Mouse (Mus musculus): Measurements from ENCODE around the gene Cdkl1. TPM values are rescaled to one million over a fixed set of nuclear protein-coding genes. Genes with fewer than 3 reads are reported as not detected.
A peak's percentile ranks its signal among the peaks of the same experiment; 100 is the strongest.

The Cdkl1 gene
- polyA plus RNA-seq, 1 experiment from 2014 or later, result 13.3 TPM

GRCm38 (mm10) chr12:69776607-69777340 lies 14.3 kb downstream of the Cdkl1 start:
- H3K4me1 ChIP-seq (ENCODE audit: control insufficient read depth, insufficient read depth, low read length), result no peaks in the 10 kb centered on the region
- no peaks in the 10 kb centered on the region for H3K9me3 ChIP-seq (ENCODE audit: control insufficient read depth, low read length)
- no peak for ATAC-seq (ENCODE audit: low read depth)
- no peak overlapping the region for H3K4me3 ChIP-seq (ENCODE audit: low read depth, low read length)
- no peak overlapping the region for H3K4me2 ChIP-seq (ENCODE audit: low read depth, low read length)
- 74% methylated on average over 11 of the region's 11 CpGs for WGBS
- no peaks in the 10 kb centered on the region for H3K36me3 ChIP-seq (ENCODE audit: control insufficient read depth, insufficient read depth, low read length)
- no peak overlapping the region for H3K27ac ChIP-seq (ENCODE audit: low read depth, low read length)
- H3K27me3 ChIP-seq (ENCODE audit: control insufficient read depth, insufficient read depth, low read length), result no peaks in the 10 kb centered on the region
- no peak overlapping the region for H3K9ac ChIP-seq (replicated peaks; ENCODE audit: low read depth, low read length)

GRCm38 (mm10) chr12:69768841-69769240 lies 22.2 kb downstream of the Cdkl1 start:
- H3K9me3 ChIP-seq (ENCODE audit: control insufficient read depth, low read length), result no peaks in the 10 kb centered on the region
- H3K27me3 ChIP-seq (ENCODE audit: control insufficient read depth, insufficient read depth, low read length), result no peaks in the 10 kb centered on the region
- no peak overlapping the region for H3K4me3 ChIP-seq (ENCODE audit: low read depth, low read length)
- no peak for ATAC-seq (ENCODE audit: low read depth)
- no peak overlapping the region for H3K9ac ChIP-seq (replicated peaks; ENCODE audit: low read depth, low read length)
- H3K36me3 ChIP-seq (ENCODE audit: control insufficient read depth, insufficient read depth, low read length), result no peaks in the 10 kb centered on the region
- H3K4me2 ChIP-seq (ENCODE audit: low read depth, low read length), result no peak overlapping the region
- H3K4me1 ChIP-seq (ENCODE audit: control insufficient read depth, insufficient read depth, low read length), result 0 out of 2 replicates have a peak, but pooled peaks cover 5% of the 10 kb centered on the region
- H3K27ac ChIP-seq (ENCODE audit: low read depth, low read length), result no peak overlapping the region
- 77% methylated on average over 2 of the region's 2 CpGs for WGBS

DNA sequence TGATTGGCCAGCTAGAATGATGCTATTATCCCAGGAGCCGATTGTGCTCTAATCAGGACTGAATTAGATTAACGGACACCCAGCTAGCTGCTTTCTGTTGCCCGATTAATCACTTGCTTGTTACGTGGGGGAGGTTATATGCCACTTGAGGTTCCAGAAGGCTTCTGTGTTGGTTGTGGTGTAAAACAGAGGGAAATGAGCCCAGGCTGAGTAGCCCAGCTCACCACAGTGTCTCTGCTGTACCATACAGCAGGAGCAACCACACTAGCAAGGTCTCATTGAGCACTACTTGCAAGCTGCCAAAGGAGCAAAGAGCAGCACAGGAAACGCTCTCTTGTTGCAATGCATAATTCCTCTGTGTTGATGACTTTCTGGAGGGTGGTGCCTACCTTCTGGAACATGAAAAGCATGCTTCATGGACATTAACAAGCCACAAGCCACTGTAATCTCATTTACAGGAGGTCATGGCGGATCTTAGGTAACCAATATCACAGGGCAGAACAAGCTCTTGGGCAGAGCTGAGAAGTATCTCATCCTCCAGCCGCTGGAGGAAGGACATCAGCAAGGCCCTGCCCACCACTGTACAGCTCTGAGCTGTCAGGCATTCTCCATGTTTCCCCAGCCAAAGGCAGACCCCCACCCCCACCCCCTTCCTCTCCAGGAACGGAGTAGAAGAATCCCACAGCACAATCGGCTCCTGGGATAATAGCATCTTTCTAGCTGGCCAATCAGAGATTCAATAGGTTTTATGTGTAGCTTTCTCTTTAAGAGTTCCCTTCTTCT lies 23.4 kb downstream of the Cdkl1 start:
- H3K4me3 ChIP-seq (ENCODE audit: low read depth, low read length), result no peak overlapping the region
- no peaks in the 10 kb centered on the region for H3K9me3 ChIP-seq (ENCODE audit: control insufficient read depth, low read length)
- WGBS, result 35% methylated on average over 9 of the region's 9 CpGs
- H3K9ac ChIP-seq (replicated peaks; ENCODE audit: low read depth, low read length), result 0 out of 2 replicates have a peak overlapping the region, but pooled peaks have one; percentile 16
- ATAC-seq (ENCODE audit: low read depth), result peak; percentile 64
- H3K36me3 ChIP-seq (ENCODE audit: control insufficient read depth, insufficient read depth, low read length), result no peaks in the 10 kb centered on the region
- H3K27me3 ChIP-seq (ENCODE audit: control insufficient read depth, insufficient read depth, low read length), result no peaks in the 10 kb centered on the region
- H3K4me1 ChIP-seq (ENCODE audit: control insufficient read depth, insufficient read depth, low read length), result 0 out of 2 replicates have a peak, but pooled peaks cover 5% of the 10 kb centered on the region
- 0 out of 2 replicates have a peak overlapping the region, but pooled peaks have one; percentile 28 for H3K27ac ChIP-seq (ENCODE audit: low read depth, low read length)
- H3K4me2 ChIP-seq (ENCODE audit: low read depth, low read length), result no peak overlapping the region; the same call in 1 of the 2 replicates

GRCm38 (mm10) chr12:69766185-69766904 lies 24.7 kb downstream of the Cdkl1 start:
- Histone ChIP-seq H3K9ac (replicated peaks; ENCODE audit: low read depth, low read length) (no peak overlapping the region), H3K4me1 (ENCODE audit: control insufficient read depth, insufficient read depth, low read length) (0 out of 2 replicates have a peak, but pooled peaks cover 5% of the 10 kb centered on the region), H3K9me3 (ENCODE audit: control insufficient read depth, low read length) (no peaks in the 10 kb centered on the region), H3K36me3 (ENCODE audit: control insufficient read depth, insufficient read depth, low read length) (no peaks in the 10 kb centered on the region), H3K27ac (ENCODE audit: low read depth, low read length) (no peak overlapping the region), H3K4me3 (ENCODE audit: low read depth, low read length) (no peak overlapping the region), H3K27me3 (ENCODE audit: control insufficient read depth, insufficient read depth, low read length) (no peaks in the 10 kb centered on the region), H3K4me2 (ENCODE audit: low read depth, low read length) (no peak overlapping the region)
- ATAC-seq (ENCODE audit: low read depth), result no peak
- 63% methylated on average over 10 of the region's 10 CpGs for WGBS

- peak; percentile 52; the same call in 1 of the 2 replicates for ATAC-seq (ENCODE audit: low read depth)
- H3K36me3 ChIP-seq (ENCODE audit: control insufficient read depth, insufficient read depth, low read length), result no peaks in the 10 kb centered on the region
- H3K9me3 ChIP-seq (ENCODE audit: control insufficient read depth, low read length), result no peaks in the 10 kb centered on the region
- H3K27ac ChIP-seq (ENCODE audit: low read depth, low read length), result no peak overlapping the region
- no peak overlapping the region for H3K4me3 ChIP-seq (ENCODE audit: low read depth, low read length)
- no peaks in the 10 kb centered on the region for H3K27me3 ChIP-seq (ENCODE audit: control insufficient read depth, insufficient read depth, low read length)
- H3K9ac ChIP-seq (replicated peaks; ENCODE audit: low read depth, low read length), result no peak overlapping the region
- H3K4me1 ChIP-seq (ENCODE audit: control insufficient read depth, insufficient read depth, low read length), result 0 out of 2 replicates have a peak, but pooled peaks cover 5% of the 10 kb centered on the region
- WGBS, result 45% methylated on average over 9 of the region's 9 CpGs
- no peak overlapping the region for H3K4me2 ChIP-seq (ENCODE audit: low read depth, low read length)
Observed at GRCm38 (mm10) chr12:69765543-69765942, 25.5 kb downstream of the Cdkl1 start.

DNA sequence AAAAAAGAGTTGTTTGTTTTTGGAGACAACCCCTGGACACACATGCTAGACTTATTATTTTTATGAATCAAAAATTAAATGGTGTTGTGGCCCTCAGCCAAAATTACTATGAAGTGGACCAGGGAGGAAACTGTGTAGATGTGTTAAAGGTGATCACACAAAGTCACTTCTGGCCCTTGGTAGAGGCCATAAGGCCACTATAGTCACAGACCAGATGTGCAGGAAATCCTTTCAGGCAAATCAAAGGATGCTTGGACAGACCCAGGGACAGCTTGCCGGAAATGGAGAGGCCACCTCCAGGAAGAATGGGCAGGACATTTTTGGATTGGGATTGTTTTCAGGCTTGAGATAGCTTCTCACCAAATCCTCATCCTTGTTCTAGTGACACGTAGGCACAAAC lies 29.5 kb downstream of the Cdkl1 start:
- WGBS, result 90% methylated on average over 2 of the region's 2 CpGs

DNA sequence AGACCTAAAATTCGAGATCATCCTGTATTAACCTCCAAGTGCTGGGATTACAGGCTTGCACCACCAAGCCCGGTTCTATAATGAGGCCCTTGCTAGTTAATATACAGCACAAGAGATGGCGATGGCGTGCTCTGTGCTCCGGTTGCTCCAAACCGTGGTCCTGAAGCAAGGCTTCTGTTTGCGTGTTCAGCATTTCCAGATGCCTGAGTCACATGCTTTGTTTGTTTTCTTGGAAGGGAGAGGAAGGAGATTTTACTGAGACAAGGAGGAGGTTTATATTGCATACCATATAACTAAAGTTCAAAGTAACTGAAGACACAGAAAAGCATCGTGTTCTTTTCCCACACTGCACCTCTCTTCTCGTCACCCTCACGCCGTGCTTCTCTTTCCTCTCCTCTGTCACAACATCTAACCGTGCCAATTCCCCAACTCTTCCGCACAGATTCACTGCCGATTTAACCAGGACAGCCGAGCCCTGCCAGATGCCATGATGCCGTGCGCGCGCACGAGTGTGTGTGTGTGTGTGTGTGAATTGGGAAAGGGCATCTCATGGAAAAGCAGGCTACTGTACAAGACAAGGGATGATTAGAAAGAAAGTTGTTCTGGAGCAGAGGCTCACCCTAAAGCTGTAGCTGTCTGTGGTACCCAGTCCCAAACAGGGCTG lies 30.2 kb downstream of the Cdkl1 start:
- no peak overlapping the region for H3K9ac ChIP-seq (replicated peaks; ENCODE audit: low read depth, low read length)
- no peak overlapping the region for H3K4me3 ChIP-seq (ENCODE audit: low read depth, low read length)
- H3K9me3 ChIP-seq (ENCODE audit: control insufficient read depth, low read length), result no peaks in the 10 kb centered on the region
- H3K4me1 ChIP-seq (ENCODE audit: control insufficient read depth, insufficient read depth, low read length), result no peaks in the 10 kb centered on the region; the same call in 1 of the 2 replicates
- no peak for ATAC-seq (ENCODE audit: low read depth)
- H3K27ac ChIP-seq (ENCODE audit: low read depth, low read length), result no peak overlapping the region
- no peaks in the 10 kb centered on the region for H3K36me3 ChIP-seq (ENCODE audit: control insufficient read depth, insufficient read depth, low read length)
- no peaks in the 10 kb centered on the region for H3K27me3 ChIP-seq (ENCODE audit: control insufficient read depth, insufficient read depth, low read length)
- WGBS, result 79% methylated on average over 20 of the region's 20 CpGs
- no peak overlapping the region for H3K4me2 ChIP-seq (ENCODE audit: low read depth, low read length)

More for the DNA sequence above, 29.5 kb downstream of the Cdkl1 start:
- no peak for ATAC-seq (ENCODE audit: low read depth)
- Histone ChIP-seq H3K4me2 (ENCODE audit: low read depth, low read length) (no peak overlapping the region), H3K27ac (ENCODE audit: low read depth, low read length) (no peak overlapping the region), H3K4me1 (ENCODE audit: control insufficient read depth, insufficient read depth, low read length) (no peaks in the 10 kb centered on the region; the same call in 1 of the 2 replicates), H3K9me3 (ENCODE audit: control insufficient read depth, low read length) (no peaks in the 10 kb centered on the region), H3K9ac (replicated peaks; ENCODE audit: low read depth, low read length) (no peak overlapping the region), H3K36me3 (ENCODE audit: control insufficient read depth, insufficient read depth, low read length) (no peaks in the 10 kb centered on the region), H3K4me3 (ENCODE audit: low read depth, low read length) (no peak overlapping the region), H3K27me3 (ENCODE audit: control insufficient read depth, insufficient read depth, low read length) (no peaks in the 10 kb centered on the region)

GRCm38 (mm10) chr12:69760014-69760413 lies 31.1 kb downstream of the Cdkl1 start:
- Histone ChIP-seq H3K9ac (replicated peaks; ENCODE audit: low read depth, low read length) (no peak overlapping the region), H3K4me1 (ENCODE audit: control insufficient read depth, insufficient read depth, low read length) (no peaks in the 10 kb centered on the region; the same call in 1 of the 2 replicates), H3K27ac (ENCODE audit: low read depth, low read length) (no peak overlapping the region), H3K9me3 (ENCODE audit: control insufficient read depth, low read length) (no peaks in the 10 kb centered on the region), H3K36me3 (ENCODE audit: control insufficient read depth, insufficient read depth, low read length) (no peaks in the 10 kb centered on the region), H3K4me3 (ENCODE audit: low read depth, low read length) (no peak overlapping the region), H3K4me2 (ENCODE audit: low read depth, low read length) (no peak overlapping the region), H3K27me3 (ENCODE audit: control insufficient read depth, insufficient read depth, low read length) (no peaks in the 10 kb centered on the region)
- WGBS, result 55% methylated on average over 6 of the region's 6 CpGs
- no peak for ATAC-seq (ENCODE audit: low read depth)

Data from neural tube, embryonic 14.5 days (tissue).